Mouse (Mus musculus): ENCODE results near the gene Cyp4f17. TPM values are rescaled to one million over a fixed set of nuclear protein-coding genes. Genes with fewer than 3 reads are reported as not detected.
"Not testable (repeated sequence)": the region's sequence is repeated elsewhere in the genome, so short reads cannot be mapped to it uniquely, and the experiment has no call there.

Cyp4f17 gene
- polyA plus RNA-seq, 1 experiment from 2014 or later: 11.7 TPM

DNA sequence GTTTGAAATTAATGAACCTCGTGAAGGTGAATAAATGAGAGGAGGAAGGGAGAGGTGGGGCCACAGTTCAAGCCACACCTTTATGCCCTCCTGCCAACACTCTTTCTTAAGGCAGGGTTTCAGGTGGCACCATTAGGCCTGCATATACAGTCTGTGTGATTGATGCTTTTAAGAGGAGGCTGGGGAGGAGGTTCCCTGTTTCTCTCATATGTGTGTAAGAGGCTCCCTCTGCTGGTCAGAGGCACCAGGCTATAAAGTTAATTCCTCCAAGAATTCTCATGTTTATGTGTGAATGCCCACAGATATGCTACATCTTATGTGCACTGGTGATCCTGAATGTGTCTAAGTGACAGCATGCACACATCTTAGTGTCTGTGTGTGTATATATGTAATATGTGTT, 11.2 kb upstream of the Cyp4f17 start:
- Histone ChIP-seq H3K36me3 (no peaks in the 10 kb centered on the region), H3K4me1 (peaks cover 3% of the 10 kb centered on the region; the same call in 1 of the 2 replicates), H3K9ac (no peak overlapping the region), H3K4me2 (replicated peaks) (no peak overlapping the region), H3K27me3 (peaks cover 15% of the 10 kb centered on the region), H3K27ac (no peak overlapping the region), H3K4me3 (no peak overlapping the region), H3K9me3 (replicated peaks) (no peaks in the 10 kb centered on the region)
- 72% methylated on average over 1 of the region's 1 CpGs for WGBS
- ATAC-seq (ENCODE audit: low FRiP score): peak; percentile 50; the same call in 1 of the 2 replicates

DNA sequence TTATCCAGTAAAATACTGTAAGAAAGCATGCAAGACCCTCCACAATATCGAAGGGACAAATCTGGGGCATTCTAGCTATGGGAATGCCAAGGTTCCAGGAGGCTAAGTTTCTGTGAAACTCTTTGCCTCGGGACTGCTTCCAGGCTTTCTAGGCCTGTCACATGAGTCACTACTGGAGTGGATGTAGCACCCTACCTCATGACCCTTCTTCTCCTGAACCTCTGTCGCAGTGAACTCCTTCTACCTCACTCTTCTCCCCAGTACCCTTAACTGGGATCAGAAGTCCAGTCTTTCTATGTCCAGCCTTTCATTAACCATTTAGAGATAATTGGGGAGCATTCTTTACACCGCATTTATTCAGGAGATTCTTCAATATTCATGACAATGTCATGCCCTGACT, 5.3 kb upstream of the Cyp4f17 start:
- H3K36me3 ChIP-seq; ATAC-seq (ENCODE audit: low FRiP score); H3K27ac ChIP-seq; H3K9ac ChIP-seq; H3K9me3 ChIP-seq (replicated peaks); H3K4me2 ChIP-seq (replicated peaks); H3K4me3 ChIP-seq; H3K4me1 ChIP-seq; H3K27me3 ChIP-seq: not testable (repeated sequence)
- WGBS: 84% methylated on average over 4 of the region's 4 CpGs

DNA sequence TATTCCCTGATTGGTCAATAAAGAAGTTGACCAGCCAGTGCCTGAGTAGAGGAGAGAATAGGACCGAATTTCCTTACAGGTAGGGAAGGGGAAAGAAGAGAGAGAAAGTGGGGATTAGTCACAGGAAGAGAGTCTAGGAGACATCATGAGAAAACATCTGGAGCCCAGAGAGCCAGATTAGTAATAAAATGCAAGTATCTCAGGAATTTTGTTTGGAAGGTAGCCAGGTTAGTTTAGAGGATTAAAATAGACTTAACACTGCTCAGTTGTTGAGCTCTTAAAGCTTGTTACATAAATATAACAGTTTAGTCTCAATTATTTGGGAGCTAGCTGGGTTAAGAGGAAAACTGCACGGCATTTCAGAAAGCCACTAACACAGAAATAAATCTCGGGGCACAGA, 4.8 kb upstream of the Cyp4f17 start:
- Histone ChIP-seq H3K4me1 (peaks cover 11% of the 10 kb centered on the region; the same call in 1 of the 2 replicates), H3K4me3 (no peak overlapping the region), H3K9me3 (replicated peaks) (no peaks in the 10 kb centered on the region), H3K4me2 (replicated peaks) (no peak overlapping the region), H3K27me3 (no peaks in the 10 kb centered on the region), H3K9ac (no peak overlapping the region), H3K36me3 (no peaks in the 10 kb centered on the region), H3K27ac (no peak overlapping the region)
- no peak for ATAC-seq (ENCODE audit: low FRiP score)
- 82% methylated on average over 3 of the region's 3 CpGs for WGBS

DNA sequence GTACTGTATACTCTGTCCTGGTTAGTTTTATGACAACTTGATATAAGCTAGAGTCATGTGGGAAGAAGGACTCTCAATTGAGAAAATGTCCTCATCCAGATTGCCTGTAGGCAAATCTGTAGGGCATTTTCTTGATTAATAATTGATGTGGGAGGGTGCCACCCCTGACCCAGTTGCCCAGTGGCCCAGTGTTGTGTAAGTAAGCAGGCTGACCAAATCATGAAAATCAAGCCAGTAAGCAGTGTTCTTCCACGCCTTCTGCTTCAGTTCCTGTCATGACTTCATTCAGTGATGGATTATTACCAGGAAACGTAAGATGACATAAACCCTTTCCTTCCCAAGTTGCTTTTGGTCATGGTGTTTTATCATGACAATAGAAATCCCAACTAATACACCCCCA, 2.7 kb upstream of the Cyp4f17 start:
- ATAC-seq (ENCODE audit: low FRiP score): no peak
- no peak overlapping the region for H3K27ac ChIP-seq
- WGBS: 79% methylated on average over 2 of the region's 2 CpGs

DNA sequence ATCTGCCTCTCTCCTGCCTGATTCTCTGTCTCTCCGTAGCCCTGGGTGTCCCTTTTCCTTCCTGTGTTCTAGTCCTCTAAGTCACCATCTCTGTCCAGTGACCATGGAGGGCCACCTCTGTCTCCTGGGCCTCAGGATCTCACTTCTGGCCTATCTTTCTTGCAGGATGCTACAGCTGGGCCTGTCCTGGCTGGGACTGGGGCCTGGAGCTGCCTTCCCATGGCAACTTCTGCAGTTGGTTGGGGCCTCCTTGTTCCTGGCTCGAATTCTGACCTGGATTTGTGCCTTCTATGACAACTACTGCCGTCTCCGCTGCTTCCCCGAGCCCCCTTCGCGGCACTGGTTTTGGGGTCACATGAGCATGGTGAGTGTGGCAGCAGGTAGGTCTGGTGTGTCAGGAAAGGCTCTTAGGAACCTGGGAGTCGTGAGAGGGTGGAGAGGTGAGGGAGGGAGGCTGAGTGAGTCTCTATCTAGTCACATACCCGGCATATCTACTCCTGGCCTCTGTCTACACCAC, 937 bp downstream of the Cyp4f17 start:
- peaks cover 20% of the 10 kb centered on the region for H3K4me1 ChIP-seq
- H3K4me3 ChIP-seq: peak overlapping the region; percentile 46
- H3K4me2 ChIP-seq (replicated peaks): peak overlapping the region; percentile 82
- no peaks in the 10 kb centered on the region for H3K27me3 ChIP-seq
- H3K9ac ChIP-seq: peak overlapping the region; percentile 68
- peak overlapping the region; percentile 66; the same call in 1 of the 2 replicates for H3K27ac ChIP-seq
- peaks cover 8% of the 10 kb centered on the region; the same call in 1 of the 2 replicates for H3K36me3 ChIP-seq
- 0 out of 2 replicates have a peak, but pooled peaks have one; percentile 12 for ATAC-seq (ENCODE audit: low FRiP score)
- no peaks in the 10 kb centered on the region for H3K9me3 ChIP-seq (replicated peaks)
- 46% methylated on average over 9 of the region's 9 CpGs for WGBS

More for the DNA sequence above, 2.7 kb upstream of the Cyp4f17 start:
- H3K9me3 ChIP-seq (replicated peaks): no peaks in the 10 kb centered on the region
- 0 out of 2 replicates have a peak, but pooled peaks cover 1% of the 10 kb centered on the region for H3K36me3 ChIP-seq
- H3K4me1 ChIP-seq: peaks cover 20% of the 10 kb centered on the region
- no peak overlapping the region for H3K9ac ChIP-seq
- no peak overlapping the region for H3K4me2 ChIP-seq (replicated peaks)
- no peaks in the 10 kb centered on the region for H3K27me3 ChIP-seq
- H3K4me3 ChIP-seq: no peak overlapping the region

DNA sequence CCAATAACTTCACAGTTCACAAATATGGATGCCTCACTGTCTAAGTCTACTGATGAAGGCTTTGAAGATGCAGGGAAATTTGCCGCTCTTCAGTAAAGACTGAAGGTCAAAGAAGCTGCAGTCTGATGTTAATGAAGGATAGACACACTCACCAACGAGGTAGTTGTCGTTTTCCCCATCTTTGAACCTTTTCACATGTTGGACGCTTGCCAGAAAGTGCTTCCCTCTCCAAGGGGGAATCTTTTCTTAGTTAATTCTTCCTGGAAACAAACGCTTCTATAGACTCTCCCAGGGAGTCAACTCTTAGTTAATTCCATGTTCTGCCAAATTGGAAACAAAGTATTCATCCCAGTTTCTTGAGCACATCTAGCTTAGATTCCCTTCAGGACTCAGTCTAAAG, 10.3 kb downstream of the Cyp4f17 start:
- H3K4me1 ChIP-seq: no peaks in the 10 kb centered on the region
- ATAC-seq (ENCODE audit: low FRiP score): no peak
- H3K36me3 ChIP-seq: no peaks in the 10 kb centered on the region
- no peaks in the 10 kb centered on the region for H3K9me3 ChIP-seq (replicated peaks)
- no peak overlapping the region for H3K9ac ChIP-seq
- no peak overlapping the region for H3K27ac ChIP-seq
- no peak overlapping the region for H3K4me3 ChIP-seq
- WGBS: 82% methylated on average over 5 of the region's 5 CpGs
- H3K27me3 ChIP-seq: no peaks in the 10 kb centered on the region
- H3K4me2 ChIP-seq (replicated peaks): no peak overlapping the region

DNA sequence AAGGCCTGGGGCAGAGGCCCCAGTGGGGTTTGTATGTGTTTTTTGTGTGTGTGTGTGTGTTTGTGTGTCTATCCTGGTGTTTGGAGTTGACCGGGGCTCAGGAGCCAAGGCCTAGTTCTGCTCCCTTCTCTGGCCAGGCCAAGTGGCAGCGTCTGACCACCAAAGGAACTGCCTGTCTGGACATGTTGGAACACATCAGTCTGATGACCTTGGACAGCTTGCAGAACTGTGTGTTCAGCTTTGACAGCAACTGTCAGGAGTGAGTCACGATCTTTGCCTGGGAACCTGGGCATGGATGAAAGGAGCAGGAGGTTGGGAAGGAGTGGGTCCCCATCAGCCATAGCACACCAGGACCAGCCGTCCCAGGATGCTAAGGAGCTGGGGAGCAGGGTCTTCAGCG, 16.1 kb downstream of the Cyp4f17 start:
- Histone ChIP-seq H3K27me3 (no peaks in the 10 kb centered on the region), H3K4me1 (no peaks in the 10 kb centered on the region), H3K4me3 (no peak overlapping the region), H3K9me3 (replicated peaks) (no peaks in the 10 kb centered on the region), H3K36me3 (peaks cover 26% of the 10 kb centered on the region), H3K9ac (no peak overlapping the region), H3K27ac (no peak overlapping the region), H3K4me2 (replicated peaks) (no peak overlapping the region)
- ATAC-seq (ENCODE audit: low FRiP score): no peak
- 91% methylated on average over 5 of the region's 5 CpGs for WGBS

DNA sequence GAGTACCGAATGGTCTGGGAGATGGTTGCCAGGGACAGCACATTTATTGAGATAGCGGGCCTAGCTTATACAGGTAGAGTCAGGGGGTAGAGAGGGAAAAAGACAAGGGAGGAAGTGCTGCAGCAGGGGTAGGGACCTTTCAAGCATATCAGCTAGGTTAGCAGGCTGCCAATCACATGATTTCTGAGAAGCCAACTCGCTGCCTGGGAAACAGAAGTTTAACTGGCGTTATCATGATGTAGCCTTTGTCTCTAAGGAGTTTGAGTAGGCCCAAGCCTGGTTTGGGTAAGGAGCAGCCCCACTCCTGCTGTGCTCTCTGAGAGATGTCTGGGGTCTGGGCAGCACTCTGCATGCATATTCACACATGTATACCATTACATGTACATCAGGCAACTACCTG, 16.5 kb downstream of the Cyp4f17 start:
- H3K4me3 ChIP-seq: no peak overlapping the region
- WGBS: 91% methylated on average over 4 of the region's 4 CpGs
- no peak overlapping the region for H3K27ac ChIP-seq
- ATAC-seq (ENCODE audit: low FRiP score): no peak
- no peak overlapping the region for H3K9ac ChIP-seq
- H3K4me1 ChIP-seq: no peaks in the 10 kb centered on the region
- H3K27me3 ChIP-seq: no peaks in the 10 kb centered on the region
- H3K4me2 ChIP-seq (replicated peaks): no peak overlapping the region
- no peaks in the 10 kb centered on the region for H3K9me3 ChIP-seq (replicated peaks)
- H3K36me3 ChIP-seq: peaks cover 26% of the 10 kb centered on the region

DNA sequence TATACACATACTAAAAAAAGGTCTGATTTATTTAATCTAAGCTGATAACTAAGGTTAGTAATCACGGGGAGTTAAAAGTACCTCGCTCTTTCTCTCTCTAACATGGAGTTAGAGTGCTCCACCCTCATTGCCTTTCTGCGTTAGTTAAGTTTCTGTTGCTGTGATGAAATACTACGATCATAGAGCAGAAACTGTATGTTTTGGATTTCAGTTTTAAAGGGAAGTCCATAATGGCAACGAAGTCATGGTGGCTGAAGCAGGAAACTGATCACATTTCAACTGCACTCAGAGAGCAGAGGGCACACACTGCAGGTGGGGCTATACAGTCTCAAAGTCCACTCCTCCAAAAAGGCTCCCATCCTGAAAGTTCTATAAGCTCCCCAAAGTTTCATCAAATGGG, 17.0 kb downstream of the Cyp4f17 start:
- H3K27me3 ChIP-seq: no peaks in the 10 kb centered on the region
- no peaks in the 10 kb centered on the region for H3K4me1 ChIP-seq
- H3K9ac ChIP-seq: no peak overlapping the region
- no peak overlapping the region for H3K4me2 ChIP-seq (replicated peaks)
- peaks cover 26% of the 10 kb centered on the region for H3K36me3 ChIP-seq
- H3K27ac ChIP-seq: no peak overlapping the region
- H3K9me3 ChIP-seq (replicated peaks): no peaks in the 10 kb centered on the region
- no peak for ATAC-seq (ENCODE audit: low FRiP score)
- no peak overlapping the region for H3K4me3 ChIP-seq
- 95% methylated on average over 5 of the region's 5 CpGs for WGBS

DNA sequence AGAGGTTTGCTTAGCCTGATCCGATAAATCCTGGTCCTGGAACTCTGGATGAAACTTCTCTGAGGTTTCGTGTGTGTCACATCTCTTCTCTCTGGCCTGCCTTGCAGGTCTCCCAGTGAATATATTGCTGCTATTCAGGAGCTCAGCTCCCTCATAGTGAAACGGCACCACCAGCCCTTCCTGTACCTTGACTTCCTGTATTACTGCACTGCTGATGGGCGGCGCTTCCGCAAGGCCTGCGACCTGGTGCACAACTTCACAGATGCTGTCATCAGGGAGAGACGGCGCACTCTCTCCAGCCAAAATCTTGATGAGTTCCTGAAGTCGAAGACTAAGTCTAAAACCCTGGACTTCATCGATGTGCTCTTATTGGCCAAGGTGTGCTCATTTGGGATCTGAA, 18.0 kb downstream of the Cyp4f17 start:
- Histone ChIP-seq H3K27me3 (no peaks in the 10 kb centered on the region), H3K9me3 (replicated peaks) (no peaks in the 10 kb centered on the region), H3K4me1 (peaks cover 5% of the 10 kb centered on the region; the same call in 1 of the 2 replicates), H3K27ac (no peak overlapping the region), H3K4me2 (replicated peaks) (no peak overlapping the region), H3K36me3 (peaks cover 26% of the 10 kb centered on the region), H3K4me3 (no peak overlapping the region), H3K9ac (no peak overlapping the region)
- ATAC-seq (ENCODE audit: low FRiP score): no peak
- 93% methylated on average over 11 of the region's 11 CpGs for WGBS

DNA sequence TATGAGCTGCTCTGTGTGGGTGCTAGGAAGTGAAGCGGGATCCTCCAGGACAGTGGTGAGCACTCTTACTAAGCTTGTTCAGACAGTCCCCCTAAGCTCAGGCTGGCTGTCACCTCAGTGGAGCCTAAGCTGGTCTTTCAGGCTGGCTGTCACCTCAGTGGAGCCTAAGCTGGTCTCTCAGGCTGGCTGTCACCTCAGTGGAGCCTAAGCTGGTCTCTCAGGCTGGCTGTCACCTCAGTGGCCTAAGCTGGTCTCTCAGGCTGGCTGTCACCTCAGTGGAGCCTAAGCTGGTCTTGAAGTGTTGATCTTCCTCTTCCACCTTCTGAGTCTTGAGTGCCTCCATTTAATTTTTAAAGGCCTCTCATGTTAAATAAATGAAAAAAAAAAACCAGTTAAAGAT, 20.5 kb downstream of the Cyp4f17 start:
- H3K9me3 ChIP-seq (replicated peaks); ATAC-seq (ENCODE audit: low FRiP score); H3K9ac ChIP-seq; H3K4me3 ChIP-seq; H3K4me1 ChIP-seq; H3K27me3 ChIP-seq; H3K4me2 ChIP-seq (replicated peaks); H3K27ac ChIP-seq: not testable (repeated sequence)
- peaks cover 26% of the 10 kb centered on the region for H3K36me3 ChIP-seq
- 96% methylated on average over 1 of the region's 1 CpGs for WGBS

DNA sequence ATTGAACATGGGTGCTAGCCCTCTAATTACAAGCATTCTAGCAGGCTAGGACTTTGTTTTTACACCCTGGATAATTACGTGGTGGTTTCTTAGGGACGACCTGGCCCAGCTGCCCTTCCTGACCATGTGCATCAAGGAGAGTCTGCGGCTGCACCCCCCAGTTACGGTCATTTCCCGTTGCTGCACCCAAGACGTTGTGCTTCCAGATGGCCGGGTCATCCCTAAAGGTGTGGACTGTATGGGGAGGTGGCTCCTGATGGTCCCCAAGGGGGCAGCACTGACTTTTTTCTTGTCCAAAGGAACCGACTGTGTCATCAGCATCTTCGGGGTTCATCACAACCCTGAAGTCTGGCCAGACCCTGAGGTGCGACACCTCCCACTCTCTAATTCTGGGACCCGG, 21.9 kb downstream of the Cyp4f17 start:
- Histone ChIP-seq H3K27me3 (no peaks in the 10 kb centered on the region), H3K36me3 (peaks cover 16% of the 10 kb centered on the region), H3K27ac (no peak overlapping the region), H3K4me3 (no peak overlapping the region), H3K9ac (no peak overlapping the region), H3K4me2 (replicated peaks) (no peak overlapping the region), H3K4me1 (peaks cover 5% of the 10 kb centered on the region; the same call in 1 of the 2 replicates), H3K9me3 (replicated peaks) (no peaks in the 10 kb centered on the region)
- ATAC-seq (ENCODE audit: low FRiP score): no peak
- 86% methylated on average over 11 of the region's 11 CpGs for WGBS

All from hindbrain, embryonic 12.5 days (tissue).